Mouse (Mus musculus): ENCODE data around the gene Olfr1535. TPM values are rescaled to one million over a fixed set of nuclear protein-coding genes. Genes with fewer than 3 reads are reported as not detected.

Gene Olfr1535
- polyA plus RNA-seq (2014; fragmentation: Nextera tagmentation; extraction: Ambion mirVana): not detected in 2 replicates

- no peaks in the 10 kb centered on the region for H3K4me1 ChIP-seq (replicated peaks; ENCODE audit: control insufficient read depth, insufficient read depth, low read length)
- H3K4me2 ChIP-seq: no peak within 1 kb of the TSS
- H3K9me3 ChIP-seq (ENCODE audit: control insufficient read depth, low read length): no peaks in the 10 kb centered on the region
- H3K27ac ChIP-seq (ENCODE audit: low read depth, low read length): no peak within 1 kb of the TSS
- no peaks in the 10 kb centered on the region for H3K36me3 ChIP-seq (ENCODE audit: control insufficient read depth, insufficient read depth, low read length)
- DNase-seq (ENCODE audit: low spot score) (no peak), ATAC-seq (replicated peaks; ENCODE audit: low FRiP score) (no peak)
- 58% methylated on average over 1 of the region's 1 CpGs for WGBS
- no peaks in the 10 kb centered on the region for H3K27me3 ChIP-seq (replicated peaks; ENCODE audit: control insufficient read depth, insufficient read depth, low read length)
- no peak within 1 kb of the TSS for H3K4me3 ChIP-seq (ENCODE audit: low read depth, low read length)
- H3K9ac ChIP-seq (ENCODE audit: low read depth, low read length): no peak within 1 kb of the TSS
Measured at GRCm38 (mm10) chr13:21559793-21560192, at the start of gene Olfr1535. TSS of gene Olfr1535 (minus strand) at chr13:21559893.

- Histone ChIP-seq H3K27me3 (replicated peaks; ENCODE audit: control insufficient read depth, insufficient read depth, low read length) (no peaks in the 10 kb centered on the region), H3K4me1 (replicated peaks; ENCODE audit: control insufficient read depth, insufficient read depth, low read length) (no peaks in the 10 kb centered on the region), H3K9ac (ENCODE audit: low read depth, low read length) (no peak overlapping the region), H3K4me2 (no peak overlapping the region), H3K36me3 (ENCODE audit: control insufficient read depth, insufficient read depth, low read length) (no peaks in the 10 kb centered on the region), H3K9me3 (ENCODE audit: control insufficient read depth, low read length) (no peaks in the 10 kb centered on the region), H3K27ac (ENCODE audit: low read depth, low read length) (no peak overlapping the region), H3K4me3 (ENCODE audit: low read depth, low read length) (no peak overlapping the region)
- DNase-seq (ENCODE audit: low spot score) (no peak), ATAC-seq (replicated peaks; ENCODE audit: low FRiP score) (no peak)
- 58% methylated on average over 2 of the region's 2 CpGs for WGBS
Measured at GRCm38 (mm10) chr13:21591618-21592017, 31.9 kb upstream of the Olfr1535 start.

- Histone ChIP-seq H3K9me3 (ENCODE audit: control insufficient read depth, low read length) (no peaks in the 10 kb centered on the region), H3K4me3 (ENCODE audit: low read depth, low read length) (no peak within 1 kb of the TSS), H3K4me2 (no peak within 1 kb of the TSS), H3K36me3 (ENCODE audit: control insufficient read depth, insufficient read depth, low read length) (no peaks in the 10 kb centered on the region), H3K27me3 (replicated peaks; ENCODE audit: control insufficient read depth, insufficient read depth, low read length) (no peaks in the 10 kb centered on the region), H3K9ac (ENCODE audit: low read depth, low read length) (no peak within 1 kb of the TSS), H3K4me1 (replicated peaks; ENCODE audit: control insufficient read depth, insufficient read depth, low read length) (no peaks in the 10 kb centered on the region), H3K27ac (ENCODE audit: low read depth, low read length) (no peak within 1 kb of the TSS)
- no peak for ATAC-seq (replicated peaks; ENCODE audit: low FRiP score)
- WGBS: 83% methylated on average over 2 of the region's 2 CpGs
- no peak for DNase-seq (ENCODE audit: low spot score)
Measured at GRCm38 (mm10) chr13:21581659-21582058, 22.0 kb upstream of the Olfr1535 start, which contains the start of gene Olfr1364. TSS of gene Olfr1364 (minus strand) at chr13:21581759.

- H3K27me3 ChIP-seq (replicated peaks; ENCODE audit: control insufficient read depth, insufficient read depth, low read length): no peaks in the 10 kb centered on the region
- H3K9me3 ChIP-seq (ENCODE audit: control insufficient read depth, low read length): no peaks in the 10 kb centered on the region
- H3K4me3 ChIP-seq (ENCODE audit: low read depth, low read length): no peak overlapping the region
- no peak overlapping the region for H3K9ac ChIP-seq (ENCODE audit: low read depth, low read length)
- H3K36me3 ChIP-seq (ENCODE audit: control insufficient read depth, insufficient read depth, low read length): no peaks in the 10 kb centered on the region
- DNase-seq (ENCODE audit: low spot score): no peak
- H3K27ac ChIP-seq (ENCODE audit: low read depth, low read length): no peak overlapping the region
- no peak overlapping the region for H3K4me2 ChIP-seq
- no peaks in the 10 kb centered on the region for H3K4me1 ChIP-seq (replicated peaks; ENCODE audit: control insufficient read depth, insufficient read depth, low read length)
- 56% methylated on average over 3 of the region's 3 CpGs for WGBS
- ATAC-seq (replicated peaks; ENCODE audit: low FRiP score): no peak
Measured at GRCm38 (mm10) chr13:21550416-21551110, 9.1 kb downstream of the Olfr1535 start.

GRCm38 (mm10) chr13:21549487-21549886 lies 10.2 kb downstream of the Olfr1535 start:
- DNase-seq (ENCODE audit: low spot score) (no peak), ATAC-seq (replicated peaks; ENCODE audit: low FRiP score) (no peak)
- H3K4me1 ChIP-seq (replicated peaks; ENCODE audit: control insufficient read depth, insufficient read depth, low read length): no peaks in the 10 kb centered on the region
- H3K27ac ChIP-seq (ENCODE audit: low read depth, low read length): no peak overlapping the region
- no peak overlapping the region for H3K4me2 ChIP-seq
- 76% methylated on average over 3 of the region's 3 CpGs for WGBS
- H3K4me3 ChIP-seq (ENCODE audit: low read depth, low read length): no peak overlapping the region
- H3K9me3 ChIP-seq (ENCODE audit: control insufficient read depth, low read length): no peaks in the 10 kb centered on the region
- no peaks in the 10 kb centered on the region for H3K27me3 ChIP-seq (replicated peaks; ENCODE audit: control insufficient read depth, insufficient read depth, low read length)
- no peaks in the 10 kb centered on the region for H3K36me3 ChIP-seq (ENCODE audit: control insufficient read depth, insufficient read depth, low read length)
- H3K9ac ChIP-seq (ENCODE audit: low read depth, low read length): no peak overlapping the region

- H3K4me2 ChIP-seq: no peak within 1 kb of the TSS
- WGBS: 52% methylated on average over 1 of the region's 1 CpGs
- no peak within 1 kb of the TSS for H3K9ac ChIP-seq (ENCODE audit: low read depth, low read length)
- DNase-seq (ENCODE audit: low spot score) (no peak), ATAC-seq (replicated peaks; ENCODE audit: low FRiP score) (no peak)
- no peaks in the 10 kb centered on the region for H3K36me3 ChIP-seq (ENCODE audit: control insufficient read depth, insufficient read depth, low read length)
- no peaks in the 10 kb centered on the region for H3K27me3 ChIP-seq (replicated peaks; ENCODE audit: control insufficient read depth, insufficient read depth, low read length)
- H3K9me3 ChIP-seq (ENCODE audit: control insufficient read depth, low read length): no peaks in the 10 kb centered on the region
- H3K27ac ChIP-seq (ENCODE audit: low read depth, low read length): no peak within 1 kb of the TSS
- H3K4me1 ChIP-seq (replicated peaks; ENCODE audit: control insufficient read depth, insufficient read depth, low read length): no peaks in the 10 kb centered on the region
- no peak within 1 kb of the TSS for H3K4me3 ChIP-seq (ENCODE audit: low read depth, low read length)
Measured at GRCm38 (mm10) chr13:21542708-21543107, 17.0 kb downstream of the Olfr1535 start, which contains the start of gene Olfr1366. TSS of gene Olfr1366 (minus strand) at chr13:21542808.

- H3K9ac ChIP-seq (ENCODE audit: low read depth, low read length): peak within 1 kb of the TSS; percentile 99
- peak within 1 kb of the TSS; percentile 91 for H3K4me3 ChIP-seq (ENCODE audit: low read depth, low read length)
- peak; percentile 99 for ATAC-seq (replicated peaks; ENCODE audit: low FRiP score)
- 0 out of 2 replicates have a peak, but pooled peaks cover 3% of the 10 kb centered on the region for H3K4me1 ChIP-seq (replicated peaks; ENCODE audit: control insufficient read depth, insufficient read depth, low read length)
- H3K36me3 ChIP-seq (ENCODE audit: control insufficient read depth, insufficient read depth, low read length): 0 out of 2 replicates have a peak, but pooled peaks cover 5% of the 10 kb centered on the region
- peak within 1 kb of the TSS; percentile 87 for H3K27ac ChIP-seq (ENCODE audit: low read depth, low read length)
- DNase-seq (ENCODE audit: low spot score): peak; percentile 91
- no peaks in the 10 kb centered on the region; the same call in 1 of the 2 replicates for H3K27me3 ChIP-seq (replicated peaks; ENCODE audit: control insufficient read depth, insufficient read depth, low read length)
- no peaks in the 10 kb centered on the region for H3K9me3 ChIP-seq (ENCODE audit: control insufficient read depth, low read length)
- under 1% methylated on average over 39 of the region's 39 CpGs for WGBS
- peak within 1 kb of the TSS; percentile 71 for H3K4me2 ChIP-seq
Measured at GRCm38 (mm10) chr13:21530781-21531201, 28.9 kb downstream of the Olfr1535 start, which contains the start of gene Zkscan8. TSS of gene Zkscan8 (minus strand) at chr13:21531120.

GRCm38 (mm10) chr13:21530136-21530535 lies 29.6 kb downstream of the Olfr1535 start:
- no peak for ATAC-seq (replicated peaks; ENCODE audit: low FRiP score)
- Histone ChIP-seq H3K9me3 (ENCODE audit: control insufficient read depth, low read length) (no peaks in the 10 kb centered on the region), H3K4me1 (replicated peaks; ENCODE audit: control insufficient read depth, insufficient read depth, low read length) (0 out of 2 replicates have a peak, but pooled peaks cover 3% of the 10 kb centered on the region), H3K4me3 (ENCODE audit: low read depth, low read length) (peak overlapping the region; percentile 91), H3K4me2 (peak overlapping the region; percentile 67), H3K27ac (ENCODE audit: low read depth, low read length) (no peak overlapping the region), H3K27me3 (replicated peaks; ENCODE audit: control insufficient read depth, insufficient read depth, low read length) (no peaks in the 10 kb centered on the region; the same call in 1 of the 2 replicates), H3K9ac (ENCODE audit: low read depth, low read length) (peak overlapping the region; percentile 28; the same call in 1 of the 2 replicates), H3K36me3 (ENCODE audit: control insufficient read depth, insufficient read depth, low read length) (0 out of 2 replicates have a peak, but pooled peaks cover 5% of the 10 kb centered on the region)
- 44% methylated on average over 7 of the region's 7 CpGs for WGBS
- no peak for DNase-seq (ENCODE audit: low spot score)
